9 mouse cellular contexts compared by ENCODE assay signal in genomic region chr1:82285461-82286189, GRCm38 (mm10). TPM values are rescaled to one million over a fixed set of nuclear protein-coding genes. Genes with fewer than 3 reads are reported as not detected.
DNase-seq lines count a peak whose midpoint lies in the region; ATAC-seq and TF ChIP-seq lines count a peak whose summit lies in the region.
"Had no signal": no experiment of that assay in that cellular context is flagged by ENCODE, and none has a peak within 500 bp of the region (broad histone marks: within the 10 kb centered on the region; RNA-seq: fewer than 3 reads in every experiment).

No protein-coding gene starts in this region.

- no peaks in the 10 kb centered on the region for H3K27me3 ChIP-seq in lung, embryonic 14.5 days (ENCODE audit: insufficient read depth, low read length)
- no peaks in the 10 kb centered on the region for H3K27me3 ChIP-seq in forebrain, embryonic 14.5 days (replicated peaks; ENCODE audit: control insufficient read depth, insufficient read depth, low read length)
- no peaks in the 10 kb centered on the region for H3K27me3 ChIP-seq in limb, embryonic 14.5 days (ENCODE audit: control insufficient read depth, insufficient read depth, low read length)
- H3K27me3 ChIP-seq in stomach, embryonic 15.5 days (replicated peaks), result no peaks in the 10 kb centered on the region

- H3K36me3 ChIP-seq in lung, embryonic 14.5 days (ENCODE audit: insufficient read depth), result peaks cover 33% of the 10 kb centered on the region
- peaks cover 7% of the 10 kb centered on the region; the same call in 1 of the 2 replicates for H3K36me3 ChIP-seq in forebrain, embryonic 14.5 days (ENCODE audit: control insufficient read depth, insufficient read depth, low read length)
- peaks cover 28% of the 10 kb centered on the region for H3K36me3 ChIP-seq in limb, embryonic 14.5 days (ENCODE audit: control insufficient read depth, insufficient read depth, low read length)
- peaks cover 7% of the 10 kb centered on the region; the same call in 1 of the 2 replicates for H3K36me3 ChIP-seq in stomach, embryonic 15.5 days

- no peak for ATAC-seq in lung, embryonic 14.5 days (ENCODE audit: insufficient read depth)
- no peak for ATAC-seq in forebrain, embryonic 14.5 days
- no peak for ATAC-seq in limb, embryonic 14.5 days (ENCODE audit: low FRiP score, low read depth)
- no peak for ATAC-seq in stomach, embryonic 15.5 days (ENCODE audit: insufficient read depth, low FRiP score, low read depth)

- H3K4me3 ChIP-seq in lung, embryonic 14.5 days (ENCODE audit: low read depth, low read length), result peak overlapping the region; percentile 62
- peak overlapping the region; percentile 74 for H3K4me3 ChIP-seq in forebrain, embryonic 14.5 days (ENCODE audit: low read depth, low read length)
- H3K4me3 ChIP-seq in limb, embryonic 14.5 days (replicated peaks; ENCODE audit: low read length), result peak overlapping the region; percentile 56
- H3K4me3 ChIP-seq in stomach, embryonic 15.5 days (replicated peaks), result peak overlapping the region; percentile 41

- H3K9ac ChIP-seq in lung, embryonic 14.5 days, result peak overlapping the region; percentile 85
- peak overlapping the region; percentile 67 for H3K9ac ChIP-seq in forebrain, embryonic 14.5 days (ENCODE audit: low read length)
- peak overlapping the region; percentile 51 for H3K9ac ChIP-seq in limb, embryonic 14.5 days (ENCODE audit: low read depth, low read length, severe bottlenecking)
- no peak overlapping the region for H3K9ac ChIP-seq in stomach, embryonic 15.5 days

- no peak for TF ChIP-seq POLR2A in limb, embryonic 14.5 days (IDR thresholded peaks at IDR 0.05; ENCODE audit: borderline replicate concordance, extremely low read depth, insufficient read depth, insufficient read length)

- no peaks in the 10 kb centered on the region for H3K9me3 ChIP-seq in lung, embryonic 14.5 days (ENCODE audit: low read depth, low read length)
- no peaks in the 10 kb centered on the region for H3K9me3 ChIP-seq in forebrain, embryonic 14.5 days (replicated peaks; ENCODE audit: control insufficient read depth, low read length)
- no peaks in the 10 kb centered on the region for H3K9me3 ChIP-seq in limb, embryonic 14.5 days (ENCODE audit: control insufficient read depth, low read length)
- H3K9me3 ChIP-seq in stomach, embryonic 15.5 days, result no peaks in the 10 kb centered on the region

- TF ChIP-seq CTCF in lung, embryonic 14.5 days (IDR thresholded peaks at IDR 0.05; ENCODE audit: low read depth), result no peak

- peaks cover 28% of the 10 kb centered on the region for H3K4me1 ChIP-seq in lung, embryonic 14.5 days (ENCODE audit: insufficient read depth)
- peaks cover 33% of the 10 kb centered on the region for H3K4me1 ChIP-seq in forebrain, embryonic 14.5 days (ENCODE audit: control insufficient read depth, insufficient read depth, low read length)
- H3K4me1 ChIP-seq in limb, embryonic 14.5 days (ENCODE audit: control insufficient read depth, insufficient read depth, low read length), result peaks cover 46% of the 10 kb centered on the region
- H3K4me1 ChIP-seq in stomach, embryonic 15.5 days, result peaks cover 39% of the 10 kb centered on the region

- peak overlapping the region; percentile 44 for H3K27ac ChIP-seq in lung, embryonic 14.5 days (ENCODE audit: low read depth)
- peak overlapping the region; percentile 58; the same call in 1 of the 2 replicates for H3K27ac ChIP-seq in forebrain, embryonic 14.5 days (ENCODE audit: low read depth, low read length)
- H3K27ac ChIP-seq in limb, embryonic 14.5 days (replicated peaks; ENCODE audit: low read depth, low read length), result peak overlapping the region; percentile 21; the same call in 1 of the 2 replicates
- peak overlapping the region; percentile 48; the same call in 1 of the 2 replicates for H3K27ac ChIP-seq in stomach, embryonic 15.5 days

- WGBS in lung, embryonic 14.5 days, result 9% methylated on average over 5 of the region's 5 CpGs
- 3% methylated on average over 5 of the region's 5 CpGs for WGBS in forebrain, embryonic 14.5 days
- WGBS in limb, embryonic 14.5 days, result 10% methylated on average over 5 of the region's 5 CpGs
- WGBS in stomach, embryonic 15.5 days, result 17% methylated on average over 5 of the region's 5 CpGs

- DNase-seq in lung, embryonic 14.5 days, result no peak
- no peak for DNase-seq in lung, postnatal 14 days
- no peak for DNase-seq in forebrain, embryonic 14.5 days (ENCODE audit: low spot score)
- peak; percentile 5 for DNase-seq in limb, embryonic 14.5 days (ENCODE audit: low spot score)
- no peak for DNase-seq in cerebellum, postnatal 25 days
- no peak for DNase-seq in adrenal gland, postnatal 4 days (ENCODE audit: low spot score in 2 of 2)

- peak overlapping the region; percentile 79 for H3K4me2 ChIP-seq in lung, embryonic 14.5 days
- peak overlapping the region; percentile 88 for H3K4me2 ChIP-seq in forebrain, embryonic 14.5 days (ENCODE audit: low read length)
- peak overlapping the region; percentile 88 for H3K4me2 ChIP-seq in limb, embryonic 14.5 days (replicated peaks; ENCODE audit: low read depth, low read length, severe bottlenecking)
- H3K4me2 ChIP-seq in stomach, embryonic 15.5 days, result peak overlapping the region; percentile 88

RNA-seq across cellular contexts. Expression of gene Irs1, which starts 5.6 kb away (rescaled TPM):
- polyA plus RNA-seq in lung, embryonic 14.5 days (2014; fragmentation: Nextera tagmentation; extraction: Ambion mirVana), result 17.6 and 19.5 TPM in 2 replicates
- 6.3 and 7.7 TPM in 2 replicates for polyA plus RNA-seq in forebrain, embryonic 14.5 days (2014; fragmentation: Nextera tagmentation; extraction: Ambion mirVana)
- 19.7 and 26.1 TPM in 2 replicates for polyA plus RNA-seq in limb, embryonic 14.5 days (2012; rRNA removed)
- 11.8 and 13.8 TPM in 2 replicates for polyA plus RNA-seq in limb, embryonic 14.5 days (2014; fragmentation: Nextera tagmentation; extraction: Ambion mirVana)
- 4.4 and 4.6 TPM in 2 replicates for polyA plus RNA-seq in stomach, embryonic 15.5 days (2015; fragmentation: Nextera tagmentation; extraction: Ambion mirVana)
- 10 to 100 TPM; 24.2 to 28.6 TPM for total RNA-seq in adrenal gland, postnatal 4 days (2021)

RNA-seq across cellular contexts. Expression of gene Rhbdd1, which starts 30.6 kb away (rescaled TPM):
- 6.4 and 7.6 TPM in 2 replicates for polyA plus RNA-seq in lung, embryonic 14.5 days (2014; fragmentation: Nextera tagmentation; extraction: Ambion mirVana)
- polyA plus RNA-seq in forebrain, embryonic 14.5 days (2014; fragmentation: Nextera tagmentation; extraction: Ambion mirVana), result 4.0 and 4.2 TPM in 2 replicates
- polyA plus RNA-seq in limb, embryonic 14.5 days (2012; rRNA removed), result 7.2 and 8.7 TPM in 2 replicates
- 6.1 and 7.0 TPM in 2 replicates for polyA plus RNA-seq in limb, embryonic 14.5 days (2014; fragmentation: Nextera tagmentation; extraction: Ambion mirVana)
- polyA plus RNA-seq in stomach, embryonic 15.5 days (2015; fragmentation: Nextera tagmentation; extraction: Ambion mirVana), result 10.7 and 11.2 TPM in 2 replicates
- 10 to 100 TPM; 24.2 to 24.3 TPM for total RNA-seq in adrenal gland, postnatal 4 days (2021)

RNA-seq across cellular contexts. Expression of gene Gm9747, which starts 52.7 kb away (rescaled TPM):
- 46.3 and 52.0 TPM in 2 replicates for polyA plus RNA-seq in lung, embryonic 14.5 days (2014; fragmentation: Nextera tagmentation; extraction: Ambion mirVana)
- 27.9 and 28.5 TPM in 2 replicates for polyA plus RNA-seq in forebrain, embryonic 14.5 days (2014; fragmentation: Nextera tagmentation; extraction: Ambion mirVana)
- polyA plus RNA-seq in limb, embryonic 14.5 days (2012; rRNA removed), result 0.15 and 0.19 TPM in 2 replicates
- polyA plus RNA-seq in limb, embryonic 14.5 days (2014; fragmentation: Nextera tagmentation; extraction: Ambion mirVana), result 44.9 and 45.2 TPM in 2 replicates
- 13.4 and 13.7 TPM in 2 replicates for polyA plus RNA-seq in stomach, embryonic 15.5 days (2015; fragmentation: Nextera tagmentation; extraction: Ambion mirVana)
- not detected for total RNA-seq in adrenal gland, postnatal 4 days (2021)
- total RNA-seq: adrenal gland, postnatal 14 days had no signal
- polyA plus RNA-seq: large intestine, adult 2 months had no signal
